Mouse (Mus musculus) megakaryocyte, embryonic 14.5 days (primary cell): Measurements from ENCODE around the gene Tgfbr3. TPM values are rescaled to one million over a fixed set of nuclear protein-coding genes. Genes with fewer than 3 reads are reported as not detected.

ENCODE experiments used
- H3K27me3 ChIP-seq: replicated peaks from 2 replicates; pipeline ENCODE3; 2012; ENCODE audit warnings: inconsistent platforms
- H3K36me3 ChIP-seq: replicated peaks from 2 replicates; pipeline ENCODE3; 2012; ENCODE audit warnings: low read length, inconsistent platforms, mixed read lengths
- H3K4me1 ChIP-seq: 2 replicates; pipeline ENCODE4 v1.6.1; 2012; ENCODE audit warnings: inconsistent platforms
- H3K4me3 ChIP-seq: replicated peaks from 2 replicates; pipeline ENCODE3; 2012; ENCODE audit warnings: moderate library complexity, mild to moderate bottlenecking, inconsistent platforms
- H3K9me3 ChIP-seq: 2 replicates; pipeline ENCODE4 v1.6.1; 2012; ENCODE audit warnings: inconsistent platforms
- FLI1 ChIP-seq: IDR thresholded peaks from 2 replicates; pipeline ENCODE4 v1.6.1; 2012; ENCODE audit warnings: low read length, inconsistent platforms, mixed read lengths
- GATA1 ChIP-seq: IDR thresholded peaks from 3 replicates; pipeline ENCODE4 v1.6.1; 2012; ENCODE audit warnings: mixed read lengths, low read length, inconsistent platforms, borderline replicate concordance
- polyA plus RNA-seq: library from polyadenylated mRNA; stranded (reverse); fragments of >175 nt; gene quantifications from 2 replicates; pipeline ENCODE4 v1.2.3, GENCODE M21; 2012; ENCODE audit warnings: low replicate concordance; ENCODE audit not compliant: insufficient read depth

The Tgfbr3 gene
- polyA plus RNA-seq, 1 experiment = not detected

DNA sequence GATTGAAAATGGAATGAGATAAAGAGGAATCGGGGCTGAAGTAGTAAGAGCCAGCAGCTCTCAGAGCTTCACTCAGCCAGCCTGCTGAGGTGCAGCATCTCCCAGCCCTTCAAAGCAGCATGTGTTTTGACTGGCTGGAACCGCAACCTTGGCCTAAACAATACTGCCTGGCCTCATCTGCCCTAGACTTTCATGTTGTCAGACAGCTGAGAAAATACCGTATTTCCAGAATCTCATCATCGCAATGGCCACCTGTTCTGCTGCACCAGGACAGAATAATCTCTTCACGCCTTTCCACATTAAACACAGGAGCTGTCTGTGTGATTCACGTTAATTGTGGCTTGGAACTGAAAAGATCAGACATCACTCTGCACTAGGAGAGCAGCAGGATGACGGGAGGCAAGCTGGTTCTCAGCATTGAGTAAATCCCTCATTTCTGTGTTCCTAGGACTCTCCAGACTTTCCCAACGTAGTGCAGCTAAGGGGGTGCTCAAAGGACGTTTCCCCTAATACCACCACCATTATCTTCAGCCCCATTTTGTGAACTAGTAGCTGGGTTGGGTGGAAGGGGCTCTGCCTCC, 145.1 kb downstream of the Tgfbr3 start:
- Histone ChIP-seq H3K36me3 (no peaks in the 10 kb centered on the region), H3K4me3 (no peak overlapping the region), H3K9me3 (no peaks in the 10 kb centered on the region), H3K27me3 (peaks cover 30% of the 10 kb centered on the region), H3K4me1 (no peaks in the 10 kb centered on the region)
- TF ChIP-seq GATA1 = no peak
- TF ChIP-seq FLI1 = no peak

DNA sequence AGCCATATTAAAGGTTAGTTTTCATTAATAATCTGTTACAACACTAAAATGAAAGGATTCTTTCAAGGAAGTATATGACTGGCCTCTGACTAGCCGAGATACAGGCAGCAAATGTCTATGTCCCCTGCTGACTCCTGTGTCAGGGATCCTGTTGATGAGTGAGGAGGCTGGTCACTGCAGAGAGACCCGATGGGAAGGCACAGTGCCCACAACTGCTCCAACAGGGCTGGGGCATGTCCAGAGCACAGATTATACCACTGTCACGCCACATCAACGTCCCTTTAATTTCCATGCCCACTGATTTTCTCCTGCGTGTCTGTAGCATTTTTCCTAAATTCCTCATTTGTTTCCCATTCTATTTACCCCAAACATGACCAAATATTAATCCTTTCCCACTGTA, 146.0 kb downstream of the Tgfbr3 start:
- Histone ChIP-seq H3K4me1 (no peaks in the 10 kb centered on the region), H3K4me3 (peak overlapping the region; percentile 11), H3K27me3 (peaks cover 33% of the 10 kb centered on the region), H3K36me3 (no peaks in the 10 kb centered on the region), H3K9me3 (no peaks in the 10 kb centered on the region)
- no peak for TF ChIP-seq FLI1
- TF ChIP-seq GATA1 = no peak

GRCm38 (mm10) chr5:107142791-107143190, 146.6 kb downstream of the Tgfbr3 start:
- Histone ChIP-seq H3K27me3 (peaks cover 29% of the 10 kb centered on the region), H3K36me3 (no peaks in the 10 kb centered on the region), H3K9me3 (no peaks in the 10 kb centered on the region), H3K4me3 (no peak overlapping the region), H3K4me1 (no peaks in the 10 kb centered on the region)
- TF ChIP-seq GATA1 = no peak
- TF ChIP-seq FLI1 = no peak

- no peaks in the 10 kb centered on the region for H3K9me3 ChIP-seq
- H3K4me1 ChIP-seq = no peaks in the 10 kb centered on the region
- H3K27me3 ChIP-seq = peaks cover 37% of the 10 kb centered on the region
- H3K4me3 ChIP-seq = no peak overlapping the region
- no peaks in the 10 kb centered on the region for H3K36me3 ChIP-seq
- TF ChIP-seq GATA1 = no peak
- TF ChIP-seq FLI1 = no peak
Measured at GRCm38 (mm10) chr5:107141375-107141774, 148.1 kb downstream of the Tgfbr3 start.

GRCm38 (mm10) chr5:107139800-107140651, 149.4 kb downstream of the Tgfbr3 start:
- Histone ChIP-seq H3K27me3 (peaks cover 38% of the 10 kb centered on the region), H3K4me1 (no peaks in the 10 kb centered on the region), H3K36me3 (no peaks in the 10 kb centered on the region), H3K4me3 (no peak overlapping the region), H3K9me3 (no peaks in the 10 kb centered on the region)
- TF ChIP-seq FLI1 = no peak
- no peak for TF ChIP-seq GATA1

DNA sequence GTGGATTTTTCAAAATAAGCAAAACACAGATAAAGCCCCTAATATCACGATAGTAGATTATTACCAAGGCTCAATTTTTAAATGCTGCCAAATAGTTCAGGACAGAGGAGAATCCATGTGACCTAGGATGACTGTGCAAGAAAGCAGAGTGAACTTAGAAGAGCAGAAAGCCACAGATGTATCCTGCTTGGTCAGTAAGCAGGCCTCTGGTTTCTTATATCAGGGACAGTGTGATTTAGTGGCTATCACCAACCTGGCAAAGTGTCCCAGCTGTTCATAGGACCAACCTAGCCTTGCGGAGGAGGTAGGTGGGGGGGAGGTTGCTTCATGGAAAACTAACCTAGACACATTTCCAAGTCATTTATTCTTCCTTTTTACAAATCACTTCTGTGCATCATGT, 156.1 kb downstream of the Tgfbr3 start:
- Histone ChIP-seq H3K27me3 (peaks cover 58% of the 10 kb centered on the region), H3K9me3 (no peaks in the 10 kb centered on the region), H3K4me1 (peaks cover 4% of the 10 kb centered on the region; the same call in 1 of the 2 replicates), H3K4me3 (no peak overlapping the region), H3K36me3 (no peaks in the 10 kb centered on the region)
- TF ChIP-seq FLI1 (no peak), GATA1 (no peak)

- H3K36me3 ChIP-seq = no peaks in the 10 kb centered on the region
- no peaks in the 10 kb centered on the region for H3K9me3 ChIP-seq
- no peak overlapping the region for H3K4me3 ChIP-seq
- peaks cover 4% of the 10 kb centered on the region; the same call in 1 of the 2 replicates for H3K4me1 ChIP-seq
- TF ChIP-seq FLI1 = no peak
- TF ChIP-seq GATA1 = no peak
- H3K27me3 ChIP-seq = peaks cover 59% of the 10 kb centered on the region
Measured at GRCm38 (mm10) chr5:107132231-107132630, 157.2 kb downstream of the Tgfbr3 start.

DNA sequence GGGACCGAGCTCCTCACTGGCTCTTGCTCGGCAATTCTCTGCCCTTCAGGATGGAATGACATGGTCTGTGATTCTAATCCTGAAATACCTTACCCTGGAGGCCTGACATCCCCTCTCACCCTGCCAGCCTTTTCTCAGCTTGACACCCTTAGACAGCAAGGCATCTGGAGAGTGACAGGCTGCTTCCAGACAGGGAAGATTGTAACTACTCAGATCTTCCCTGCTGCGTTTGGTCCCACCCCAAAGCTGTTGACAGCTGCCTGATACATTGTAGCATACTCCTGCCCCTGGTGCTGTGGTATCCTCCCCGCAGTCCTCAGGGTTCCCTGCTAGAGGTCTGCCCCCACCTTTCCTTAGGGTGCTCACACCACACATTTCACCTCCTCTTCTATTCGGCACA, 160.1 kb downstream of the Tgfbr3 start:
- Histone ChIP-seq H3K36me3 (no peaks in the 10 kb centered on the region), H3K4me1 (peaks cover 6% of the 10 kb centered on the region; the same call in 1 of the 2 replicates), H3K27me3 (peaks cover 41% of the 10 kb centered on the region), H3K9me3 (no peaks in the 10 kb centered on the region), H3K4me3 (no peak overlapping the region)
- TF ChIP-seq GATA1 (no peak), FLI1 (no peak)

DNA sequence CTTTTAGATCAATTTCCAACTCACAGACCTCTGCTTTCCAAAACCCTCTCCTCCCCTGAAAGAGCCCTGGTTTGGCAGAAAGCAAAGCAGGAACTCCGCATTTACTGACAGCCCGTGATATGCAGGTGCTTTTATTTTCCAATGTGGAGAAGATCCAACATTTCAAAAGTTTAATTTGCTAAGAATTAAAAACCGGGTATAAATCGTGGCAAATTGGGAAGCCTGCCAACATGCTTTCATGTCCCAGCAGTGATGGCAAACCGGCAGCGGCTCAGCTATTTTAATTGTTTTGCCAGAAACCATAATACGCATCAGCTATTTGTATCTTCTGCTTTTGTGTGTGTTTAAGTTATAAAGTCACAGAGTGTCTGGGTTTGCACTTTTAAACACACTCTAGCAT, 162.9 kb downstream of the Tgfbr3 start:
- Histone ChIP-seq H3K9me3 (no peaks in the 10 kb centered on the region), H3K36me3 (no peaks in the 10 kb centered on the region), H3K27me3 (peaks cover 30% of the 10 kb centered on the region), H3K4me1 (peaks cover 15% of the 10 kb centered on the region), H3K4me3 (no peak overlapping the region)
- TF ChIP-seq GATA1 (no peak), FLI1 (no peak)

- Histone ChIP-seq H3K4me3 (no peak overlapping the region), H3K36me3 (no peaks in the 10 kb centered on the region), H3K4me1 (peaks cover 26% of the 10 kb centered on the region), H3K27me3 (peaks cover 22% of the 10 kb centered on the region), H3K9me3 (no peaks in the 10 kb centered on the region)
- no peak for TF ChIP-seq GATA1
- TF ChIP-seq FLI1 = no peak
Measured at GRCm38 (mm10) chr5:107125131-107125530, 164.3 kb downstream of the Tgfbr3 start.
